ENCODE assay signal across 8 mouse cellular contexts in genomic region chr17:84119221-84120017, GRCm38 (mm10).
A peak's percentile ranks its signal among the peaks of the same experiment; 100 is the strongest.
DNase-seq lines count a peak whose midpoint lies in the region; ATAC-seq lines count a peak whose summit lies in the region.

No protein-coding gene starts in this region.

- no peaks in the 10 kb centered on the region for H3K36me3 ChIP-seq in heart, embryonic 10.5 days

- H3K27ac ChIP-seq in heart, embryonic 10.5 days: 0 out of 2 replicates have a peak overlapping the region, but pooled peaks have one; percentile 4
- peak overlapping the region; percentile 83 for H3K27ac ChIP-seq in brown adipose tissue, adult 24 weeks (replicated peaks; ENCODE audit: low read depth, low read length)

- no peaks in the 10 kb centered on the region for H3K9me3 ChIP-seq in heart, embryonic 10.5 days

- 0 out of 2 replicates have a peak, but pooled peaks cover 8% of the 10 kb centered on the region for H3K27me3 ChIP-seq in heart, embryonic 10.5 days (ENCODE audit: insufficient read depth, poor library complexity, severe bottlenecking)

- ATAC-seq in frontal cortex, adult (ENCODE audit: low TSS enrichment): no peak
- ATAC-seq in erythroid progenitor cell, adult 5-6 weeks (replicated peaks; ENCODE audit: low FRiP score, poor library complexity, severe bottlenecking): no peak

- no peak overlapping the region for H3K4me3 ChIP-seq in heart, embryonic 10.5 days
- H3K4me3 ChIP-seq in brown adipose tissue, adult 24 weeks (ENCODE audit: insufficient read depth, low read depth, low read length): no peak overlapping the region

- no peak for DNase-seq in heart, embryonic 10.5 days (ENCODE audit: low spot score)
- no peak for DNase-seq in heart, postnatal 4 days
- peak; percentile 85 for DNase-seq in lung, postnatal 36 days
- DNase-seq in thymus, adult 18-20 months: peak; percentile 80 to 95
- no peak for DNase-seq in cerebellum, postnatal 36 days

- peaks cover 33% of the 10 kb centered on the region for H3K4me1 ChIP-seq in heart, embryonic 10.5 days
- H3K4me1 ChIP-seq in brown adipose tissue, adult 24 weeks (ENCODE audit: control insufficient read depth, insufficient read depth, insufficient read length, low read length): peaks cover 23% of the 10 kb centered on the region

- 85% methylated on average over 16 of the region's 16 CpGs for WGBS in heart, embryonic 10.5 days

Comparison
In these comparisons a context has a peak if more than half of its experiments do, and no peak if none do; other contexts are left out.
1. DNase-seq: peak in lung, postnatal 36 days (single experiment) and thymus, adult 18-20 months (2 of 2); none in heart, embryonic 10.5 days (single experiment), heart, postnatal 4 days (single experiment) and cerebellum, postnatal 36 days (0 of 2).